Mouse (Mus musculus): Measurements from ENCODE around the gene Rundc3a.

DNA sequence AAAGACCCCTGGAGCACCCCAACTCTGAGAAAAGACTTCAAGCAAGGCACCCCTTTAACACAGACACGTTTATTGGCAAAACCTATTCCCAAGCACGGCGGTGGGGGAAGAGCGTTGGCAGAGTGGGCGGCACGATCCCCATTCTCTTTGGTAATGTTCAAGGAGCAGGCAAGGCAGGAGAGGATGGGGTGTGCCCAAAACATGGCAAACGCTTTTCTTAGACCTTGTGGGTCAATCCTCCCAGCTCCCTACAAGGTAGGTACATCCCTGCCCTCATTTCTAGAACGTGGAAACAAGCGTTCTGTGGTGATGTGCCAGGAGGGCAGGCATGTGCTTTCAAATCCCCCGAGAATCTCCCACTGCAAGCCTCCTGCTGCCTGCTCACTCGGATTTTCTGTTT lies 44.4 kb upstream of the Rundc3a start:
- TF ChIP-seq CTCF (IDR thresholded peaks at IDR 0.05; ENCODE audit: low read depth, low read length) (no peak), POLR2A (IDR thresholded peaks at IDR 0.05; ENCODE audit: borderline replicate concordance, low read depth, low read length) (no peak)

Data from bone marrow macrophage, adult 2 months (primary cell).